Mouse (Mus musculus): Measurements from ENCODE around the gene Thsd4.

Thsd4 gene

GRCm38 (mm10) chr9:60517148-60517547 lies 4.7 kb downstream of the Thsd4 start:
- no peak for DNase-seq (ENCODE audit: low read depth, low spot score)

GRCm38 (mm10) chr9:60516379-60516778 lies 5.5 kb downstream of the Thsd4 start:
- DNase-seq (ENCODE audit: low read depth, low spot score) = no peak

- no peak for DNase-seq (ENCODE audit: low read depth, low spot score)
These were observed 8.5 kb downstream of the Thsd4 start for GRCm38 (mm10) chr9:60513329-60513788.

- no peak for DNase-seq (ENCODE audit: low read depth, low spot score)
These were observed 11.0 kb downstream of the Thsd4 start for GRCm38 (mm10) chr9:60510876-60511275.

- no peak for DNase-seq (ENCODE audit: low read depth, low spot score)
These were observed 15.7 kb downstream of the Thsd4 start for GRCm38 (mm10) chr9:60506136-60506535.

- DNase-seq (ENCODE audit: low read depth, low spot score) = no peak
These were observed 17.2 kb downstream of the Thsd4 start for GRCm38 (mm10) chr9:60504378-60505285.

- DNase-seq (ENCODE audit: low read depth, low spot score) = no peak
These were observed 19.6 kb downstream of the Thsd4 start for GRCm38 (mm10) chr9:60502220-60502619.

- no peak for DNase-seq (ENCODE audit: low read depth, low spot score)
These were observed 20.2 kb downstream of the Thsd4 start for GRCm38 (mm10) chr9:60501504-60502179.

- no peak for DNase-seq (ENCODE audit: low read depth, low spot score)
These were observed 29.4 kb downstream of the Thsd4 start for GRCm38 (mm10) chr9:60492275-60492974.

- no peak for DNase-seq (ENCODE audit: low read depth, low spot score)
These were observed 30.3 kb downstream of the Thsd4 start for GRCm38 (mm10) chr9:60491489-60492100.

GRCm38 (mm10) chr9:60491079-60491478 lies 30.8 kb downstream of the Thsd4 start:
- DNase-seq (ENCODE audit: low read depth, low spot score) = no peak

- no peak for DNase-seq (ENCODE audit: low read depth, low spot score)
These were observed 33.0 kb downstream of the Thsd4 start for GRCm38 (mm10) chr9:60488816-60489215.

- no peak for DNase-seq (ENCODE audit: low read depth, low spot score)
These were observed 39.7 kb downstream of the Thsd4 start for GRCm38 (mm10) chr9:60482165-60482564.

GRCm38 (mm10) chr9:60480052-60480451 lies 41.8 kb downstream of the Thsd4 start:
- no peak for DNase-seq (ENCODE audit: low read depth, low spot score)

- DNase-seq (ENCODE audit: low read depth, low spot score) = no peak
These were observed 43.0 kb downstream of the Thsd4 start for GRCm38 (mm10) chr9:60478806-60479205.

GRCm38 (mm10) chr9:60477991-60478750 lies 43.7 kb downstream of the Thsd4 start:
- DNase-seq (ENCODE audit: low read depth, low spot score) = no peak

GRCm38 (mm10) chr9:60460010-60460982 lies 61.5 kb downstream of the Thsd4 start:
- DNase-seq (ENCODE audit: low read depth, low spot score) = no peak

GRCm38 (mm10) chr9:60458468-60458962 lies 63.3 kb downstream of the Thsd4 start:
- DNase-seq (ENCODE audit: low read depth, low spot score) = no peak

Data from retina, adult 2 months (tissue).